Mouse (Mus musculus): ENCODE measurements around the gene Mmp23. TPM values are rescaled to one million over a fixed set of nuclear protein-coding genes. Genes with fewer than 3 reads are reported as not detected.

The Mmp23 gene
- polyA plus RNA-seq, 1 experiment, result 11.7 TPM

DNA sequence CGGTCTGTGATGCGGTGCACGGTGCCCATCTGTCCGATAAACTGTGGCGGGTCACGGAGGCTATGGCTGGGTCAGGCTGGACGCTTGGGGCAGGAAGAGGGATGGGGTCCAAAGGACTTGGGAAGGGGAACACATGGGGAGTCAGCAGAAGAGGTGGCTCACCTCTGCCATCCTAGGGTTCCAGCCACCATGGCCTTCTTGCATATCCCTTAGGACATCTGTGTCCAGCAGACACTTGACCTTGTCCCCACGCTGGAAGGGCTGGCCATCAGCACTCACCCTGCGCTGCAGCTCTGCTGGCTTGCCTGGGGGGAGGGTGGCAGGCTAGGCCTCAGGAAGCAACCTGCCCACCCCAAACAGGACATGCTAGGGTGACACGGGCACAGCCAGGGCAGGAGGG is 5.8 kb upstream of the Mmp23 start:
- no peak overlapping the region for H3K9ac ChIP-seq (ENCODE audit: low read depth, poor library complexity, severe bottlenecking)
- H3K9me3 ChIP-seq (replicated peaks; ENCODE audit: control insufficient read depth, insufficient read depth, low read length, poor library complexity, severe bottlenecking), result no peaks in the 10 kb centered on the region
- no peak overlapping the region for H3K27ac ChIP-seq (ENCODE audit: insufficient read depth, low read length)
- H3K27me3 ChIP-seq (ENCODE audit: control insufficient read depth, insufficient read depth, low read length, poor library complexity, severe bottlenecking), result no peaks in the 10 kb centered on the region
- no peak overlapping the region for H3K4me3 ChIP-seq (ENCODE audit: low read depth, low read length)
- TF ChIP-seq POLR2A (IDR thresholded peaks at IDR 0.05; ENCODE audit: insufficient read depth, low read length) (no peak), EP300 (IDR thresholded peaks at IDR 0.05; ENCODE audit: insufficient read depth, low read depth, low read length) (no peak), CTCF (IDR thresholded peaks at IDR 0.05; ENCODE audit: low read depth, low read length) (no peak)
- H3K4me1 ChIP-seq (ENCODE audit: control insufficient read depth, insufficient read depth, low read length), result no peaks in the 10 kb centered on the region
- no peaks in the 10 kb centered on the region for H3K36me3 ChIP-seq (ENCODE audit: control insufficient read depth, insufficient read depth, low read length, poor library complexity, severe bottlenecking)

DNA sequence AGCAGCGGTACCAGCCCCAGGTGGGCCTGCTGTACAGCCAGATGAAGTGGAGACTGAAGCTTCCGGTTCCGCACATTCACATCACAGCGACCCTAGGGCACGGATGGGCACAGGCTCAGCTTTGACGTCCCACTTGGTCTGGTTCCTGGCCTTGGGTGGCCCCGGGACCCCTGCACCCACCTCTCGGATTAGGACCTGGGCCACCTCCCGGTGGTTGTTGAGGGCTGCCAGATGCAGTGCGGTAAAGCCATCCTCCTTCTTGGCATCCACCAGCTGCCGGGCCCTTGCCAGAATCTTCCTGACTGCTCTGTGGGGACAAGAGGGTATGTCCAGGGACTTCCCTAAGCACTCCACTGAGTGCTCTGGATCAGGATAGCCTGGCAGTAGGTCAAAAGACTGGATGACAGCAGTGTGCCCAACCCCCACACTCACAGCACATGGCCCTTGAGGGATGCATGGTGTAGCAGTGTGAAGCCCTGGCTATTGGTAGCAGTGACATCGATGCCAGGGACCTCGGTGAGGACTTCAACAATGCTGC is 3.1 kb upstream of the Mmp23 start:
- H3K36me3 ChIP-seq (ENCODE audit: control insufficient read depth, insufficient read depth, low read length, poor library complexity, severe bottlenecking), result no peaks in the 10 kb centered on the region
- TF ChIP-seq POLR2A (IDR thresholded peaks at IDR 0.05; ENCODE audit: insufficient read depth, low read length) (no peak), CTCF (IDR thresholded peaks at IDR 0.05; ENCODE audit: low read depth, low read length) (no peak), EP300 (IDR thresholded peaks at IDR 0.05; ENCODE audit: insufficient read depth, low read depth, low read length) (no peak)
- no peak overlapping the region for H3K9ac ChIP-seq (ENCODE audit: low read depth, poor library complexity, severe bottlenecking)
- H3K4me3 ChIP-seq (ENCODE audit: low read depth, low read length), result no peak overlapping the region
- peaks cover under 1% of the 10 kb centered on the region for H3K4me1 ChIP-seq (ENCODE audit: control insufficient read depth, insufficient read depth, low read length)
- H3K27ac ChIP-seq (ENCODE audit: insufficient read depth, low read length), result no peak overlapping the region
- no peaks in the 10 kb centered on the region for H3K27me3 ChIP-seq (ENCODE audit: control insufficient read depth, insufficient read depth, low read length, poor library complexity, severe bottlenecking)
- no peaks in the 10 kb centered on the region for H3K9me3 ChIP-seq (replicated peaks; ENCODE audit: control insufficient read depth, insufficient read depth, low read length, poor library complexity, severe bottlenecking)

DNA sequence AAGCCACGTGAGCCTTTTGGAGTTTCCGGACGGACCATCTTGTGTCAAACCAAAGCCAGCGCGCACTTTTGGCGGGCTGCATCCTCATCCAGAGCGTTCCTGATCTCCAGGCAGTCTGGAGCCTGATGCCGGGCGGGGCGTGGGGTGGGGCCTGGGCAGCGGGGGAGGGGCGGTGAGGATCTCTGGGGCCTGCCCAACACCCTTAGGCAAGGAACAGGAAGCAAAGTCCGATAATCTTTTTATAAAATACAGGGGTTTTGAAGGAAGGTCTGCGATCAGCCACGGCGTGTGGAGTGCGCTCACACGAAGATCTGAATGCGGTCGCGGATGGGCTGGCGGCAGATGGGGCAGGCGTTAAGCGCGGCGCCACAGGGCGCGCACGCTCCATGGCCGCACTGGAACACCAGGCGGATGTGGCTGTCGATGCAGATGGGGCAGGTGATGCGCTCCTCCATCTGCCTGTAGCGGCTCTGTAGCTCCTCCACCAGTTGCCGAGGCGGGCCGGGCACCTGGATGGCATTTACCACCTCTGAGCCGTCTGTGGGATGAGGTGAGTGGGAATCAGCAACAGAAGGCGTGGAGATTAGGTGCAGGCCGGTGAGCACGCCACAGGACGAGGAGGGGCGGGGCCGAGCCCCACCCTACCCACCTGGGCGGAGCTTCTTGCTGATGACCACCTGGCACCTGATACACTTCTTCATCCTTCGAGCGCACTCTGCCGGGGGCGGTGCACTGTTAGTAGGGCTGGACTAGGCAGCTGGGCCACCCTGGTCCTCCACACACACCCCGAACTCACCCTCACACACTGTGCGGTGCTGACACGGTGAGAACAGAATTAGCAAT is 1.5 kb upstream of the Mmp23 start:
- Histone ChIP-seq H3K27ac (ENCODE audit: insufficient read depth, low read length) (peak overlapping the region; percentile 0; the same call in 1 of the 2 replicates), H3K27me3 (ENCODE audit: control insufficient read depth, insufficient read depth, low read length, poor library complexity, severe bottlenecking) (no peaks in the 10 kb centered on the region), H3K36me3 (ENCODE audit: control insufficient read depth, insufficient read depth, low read length, poor library complexity, severe bottlenecking) (peaks cover 2% of the 10 kb centered on the region; the same call in 1 of the 2 replicates), H3K9me3 (replicated peaks; ENCODE audit: control insufficient read depth, insufficient read depth, low read length, poor library complexity, severe bottlenecking) (no peaks in the 10 kb centered on the region), H3K4me1 (ENCODE audit: control insufficient read depth, insufficient read depth, low read length) (peaks cover 5% of the 10 kb centered on the region), H3K4me3 (ENCODE audit: low read depth, low read length) (peak overlapping the region; percentile 65), H3K9ac (ENCODE audit: low read depth, poor library complexity, severe bottlenecking) (peak overlapping the region; percentile 79)
- peak; percentile 22 for TF ChIP-seq POLR2A (IDR thresholded peaks at IDR 0.05; ENCODE audit: insufficient read depth, low read length)
- TF ChIP-seq CTCF (IDR thresholded peaks at IDR 0.05; ENCODE audit: low read depth, low read length), result no peak

DNA sequence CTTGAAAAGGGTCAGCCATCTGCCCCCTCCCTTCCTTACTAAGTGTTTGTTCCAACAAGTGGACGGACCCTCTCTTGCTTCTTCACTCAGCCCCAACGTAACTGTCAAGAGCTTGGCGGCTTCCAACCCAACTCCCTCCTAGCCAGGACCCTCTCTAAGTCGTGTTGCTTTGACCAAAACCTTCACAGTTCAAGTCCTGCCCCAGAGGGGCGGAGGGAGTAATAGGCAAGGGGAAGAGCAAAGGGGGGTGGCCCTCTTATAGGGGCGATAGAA is 935 bp upstream of the Mmp23 start:
- peaks cover 5% of the 10 kb centered on the region for H3K4me1 ChIP-seq (ENCODE audit: control insufficient read depth, insufficient read depth, low read length)
- H3K27me3 ChIP-seq (ENCODE audit: control insufficient read depth, insufficient read depth, low read length, poor library complexity, severe bottlenecking), result no peaks in the 10 kb centered on the region
- TF ChIP-seq POLR2A (IDR thresholded peaks at IDR 0.05; ENCODE audit: insufficient read depth, low read length), result no peak
- no peak for TF ChIP-seq CTCF (IDR thresholded peaks at IDR 0.05; ENCODE audit: low read depth, low read length)
- no peak for TF ChIP-seq EP300 (IDR thresholded peaks at IDR 0.05; ENCODE audit: insufficient read depth, low read depth, low read length)
- peak overlapping the region; percentile 79 for H3K9ac ChIP-seq (ENCODE audit: low read depth, poor library complexity, severe bottlenecking)
- H3K4me3 ChIP-seq (ENCODE audit: low read depth, low read length), result peak overlapping the region; percentile 65
- H3K9me3 ChIP-seq (replicated peaks; ENCODE audit: control insufficient read depth, insufficient read depth, low read length, poor library complexity, severe bottlenecking), result no peaks in the 10 kb centered on the region
- H3K36me3 ChIP-seq (ENCODE audit: control insufficient read depth, insufficient read depth, low read length, poor library complexity, severe bottlenecking), result peaks cover 8% of the 10 kb centered on the region
- 0 out of 2 replicates have a peak overlapping the region, but pooled peaks have one; percentile 4 for H3K27ac ChIP-seq (ENCODE audit: insufficient read depth, low read length)

DNA sequence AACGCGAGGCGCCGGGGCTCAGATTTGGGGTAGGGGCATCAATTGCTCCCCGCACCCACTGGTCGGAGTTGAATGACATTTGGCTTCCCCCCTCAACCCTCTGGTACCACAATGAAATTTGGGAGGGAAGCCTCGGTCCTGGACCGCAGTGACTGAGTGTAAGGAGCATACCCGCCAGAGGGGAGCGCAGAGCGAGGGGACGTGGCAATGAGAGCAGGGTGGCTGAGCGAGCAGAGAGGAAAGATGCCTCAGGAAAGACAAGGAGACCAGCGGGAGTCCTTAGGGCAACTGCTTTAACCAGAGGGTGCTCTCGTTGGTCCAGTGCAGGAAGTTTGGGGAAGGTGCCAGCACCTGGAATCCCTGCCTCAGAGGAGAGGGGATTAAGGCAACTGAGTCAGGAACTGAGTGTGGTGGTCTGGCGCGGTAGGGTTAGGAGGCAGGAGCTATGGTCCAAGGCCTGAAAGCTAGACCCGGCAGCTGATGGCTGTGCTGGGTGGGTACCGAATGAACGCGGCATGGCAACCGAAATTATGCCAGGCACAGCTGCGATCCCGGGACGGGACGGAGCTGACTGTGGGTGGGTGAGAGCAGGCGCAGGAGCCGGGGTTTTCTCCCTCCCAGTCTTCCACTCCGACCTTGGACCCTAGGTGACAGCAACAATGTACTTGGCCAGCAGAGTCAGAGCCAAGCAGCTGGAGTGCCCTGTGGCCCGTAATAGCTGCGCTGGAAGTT is 433 bp upstream of the Mmp23 start:
- Histone ChIP-seq H3K4me1 (ENCODE audit: control insufficient read depth, insufficient read depth, low read length) (peaks cover 5% of the 10 kb centered on the region), H3K27ac (ENCODE audit: insufficient read depth, low read length) (0 out of 2 replicates have a peak overlapping the region, but pooled peaks have one; percentile 4), H3K4me3 (ENCODE audit: low read depth, low read length) (peak overlapping the region; percentile 65), H3K27me3 (ENCODE audit: control insufficient read depth, insufficient read depth, low read length, poor library complexity, severe bottlenecking) (no peaks in the 10 kb centered on the region), H3K9me3 (replicated peaks; ENCODE audit: control insufficient read depth, insufficient read depth, low read length, poor library complexity, severe bottlenecking) (no peaks in the 10 kb centered on the region), H3K9ac (ENCODE audit: low read depth, poor library complexity, severe bottlenecking) (peak overlapping the region; percentile 79), H3K36me3 (ENCODE audit: control insufficient read depth, insufficient read depth, low read length, poor library complexity, severe bottlenecking) (peaks cover 13% of the 10 kb centered on the region)
- TF ChIP-seq POLR2A (IDR thresholded peaks at IDR 0.05; ENCODE audit: insufficient read depth, low read length) (no peak), CTCF (IDR thresholded peaks at IDR 0.05; ENCODE audit: low read depth, low read length) (no peak), EP300 (IDR thresholded peaks at IDR 0.05; ENCODE audit: insufficient read depth, low read depth, low read length) (no peak)
